Mouse (Mus musculus) left cerebral cortex, postnatal 4 days (tissue): Measurements from ENCODE around the gene Chst13. TPM values are rescaled to one million over a fixed set of nuclear protein-coding genes. Genes with fewer than 3 reads are reported as not detected.
A peak's percentile ranks its signal among the peaks of the same experiment; 100 is the strongest.

Source experiments
- DNase-seq: peaks from one replicate; pipeline ENCODE4 v3.0.0-alpha.2; 2022
- intact Hi-C: fragments of 180-260 bp; cut with DNase I; formaldehyde crosslinking; loops from one replicate; pipeline ENCODE4 v1.15.1; 2025
- total RNA-seq, 2 experiments: library from RNA; stranded (reverse); gene quantifications; 2 replicates each; pipeline ENCODE4 v1.2.3; 2021

Gene Chst13
- total RNA-seq, 2 experiments from 2014 or later: not detected

DNA sequence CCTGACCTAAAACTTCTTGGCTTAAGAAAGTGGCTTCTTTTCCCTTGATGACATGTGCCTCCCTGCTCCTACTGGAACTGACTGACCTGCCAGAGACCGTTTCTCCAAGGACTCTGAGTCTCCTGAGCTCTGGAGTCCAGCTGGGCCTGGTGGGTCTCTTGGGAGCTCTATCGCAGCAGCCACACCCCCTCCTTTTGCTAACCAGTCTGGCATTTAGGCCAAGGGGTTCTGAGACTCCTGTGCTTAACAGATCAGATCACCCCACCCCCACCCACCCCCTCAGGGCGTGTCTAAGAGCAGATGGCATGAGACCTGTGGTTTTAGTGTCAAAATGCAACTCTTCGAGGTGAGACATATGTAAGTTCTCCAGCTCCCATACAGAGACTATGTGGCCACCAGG, 3.2 kb downstream of the Chst13 start:
- intact Hi-C loops: loop anchor here (10.0 kb wide), 1 partner anchor 647 kb away; no protein-coding TSS in a partner anchor
- DNase-seq: no peak

DNA sequence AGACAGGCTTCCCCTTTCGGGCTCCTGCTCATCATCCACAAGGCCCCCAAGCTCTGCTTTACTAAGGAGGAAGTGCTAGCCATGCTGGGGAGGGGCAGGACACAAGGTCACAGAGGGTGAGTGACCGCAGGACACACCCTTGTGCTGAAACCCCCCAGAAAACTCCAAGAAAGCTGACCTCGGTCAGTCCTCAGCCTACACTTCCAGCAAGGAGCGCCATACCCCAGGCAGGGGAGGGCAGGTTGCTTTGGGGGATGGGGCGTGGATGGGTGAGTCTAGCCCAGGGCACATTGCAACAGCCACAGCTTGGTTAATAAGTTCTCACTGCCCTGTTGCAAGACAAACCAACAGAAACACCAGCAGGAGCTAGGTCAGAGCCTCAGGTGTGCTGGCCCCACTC, 4.6 kb downstream of the Chst13 start:
- intact Hi-C loops: loop anchor here (10.0 kb wide), 1 partner anchor 646 kb away; no protein-coding TSS in a partner anchor
- no peak for DNase-seq

DNA sequence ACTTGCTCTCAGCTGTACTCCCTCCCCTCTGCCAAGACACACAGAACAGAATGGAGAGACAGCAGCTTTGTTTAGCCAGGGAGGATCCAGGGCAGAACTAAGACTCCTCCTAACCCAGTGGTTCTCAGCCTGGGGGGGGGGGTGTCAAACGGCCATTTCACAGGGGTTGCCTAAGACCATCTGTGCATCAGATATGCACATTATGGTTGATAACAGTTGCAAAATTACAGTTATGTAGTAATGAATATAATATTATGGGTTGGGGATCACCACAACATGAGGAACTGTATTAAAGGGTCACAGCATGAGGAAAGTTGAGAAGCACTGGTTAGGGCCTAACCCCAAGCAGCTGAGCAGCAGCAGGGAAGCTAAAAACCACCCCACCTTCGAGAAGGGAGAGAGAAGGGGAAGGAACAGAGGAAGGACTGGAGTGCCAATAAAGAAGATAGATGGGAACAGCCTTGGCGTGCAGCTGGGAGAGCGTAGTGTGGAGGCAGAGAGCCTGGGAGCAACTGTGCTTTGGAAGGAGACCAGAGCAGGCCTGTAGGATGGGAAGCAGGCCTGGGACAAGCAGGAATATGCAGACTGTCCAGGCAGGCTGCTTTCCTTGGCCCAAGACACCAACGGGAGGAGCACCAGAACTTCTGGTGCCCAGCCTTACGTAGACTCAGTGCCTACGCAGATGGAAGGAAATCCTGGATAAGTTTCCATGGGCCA, 5.4 kb downstream of the Chst13 start:
- peak; percentile 24 for DNase-seq
- intact Hi-C loops: loop anchor here (10.0 kb wide), 1 partner anchor 645 kb away; no protein-coding TSS in a partner anchor

DNA sequence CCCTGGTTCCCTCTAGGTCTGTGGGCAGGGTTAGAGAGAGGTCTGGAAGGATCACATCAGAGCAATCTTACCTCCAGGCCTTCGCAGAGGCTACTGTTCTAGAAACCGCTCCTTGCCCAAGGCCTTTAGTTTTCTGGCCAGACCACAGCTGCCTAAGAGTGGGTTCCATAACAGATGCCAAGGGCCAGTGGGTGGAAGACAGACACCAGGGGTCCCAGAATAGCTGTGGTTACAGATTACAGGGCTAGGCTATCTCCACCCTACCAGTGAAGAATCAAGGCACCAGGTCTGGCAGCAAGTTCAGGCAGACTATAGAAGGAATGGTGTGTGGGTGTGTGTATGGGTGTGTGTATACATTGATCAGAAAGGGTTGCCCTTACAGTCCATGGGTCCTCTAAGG, 6.0 kb downstream of the Chst13 start:
- no peak for DNase-seq
- intact Hi-C loops: no loop called here

DNA sequence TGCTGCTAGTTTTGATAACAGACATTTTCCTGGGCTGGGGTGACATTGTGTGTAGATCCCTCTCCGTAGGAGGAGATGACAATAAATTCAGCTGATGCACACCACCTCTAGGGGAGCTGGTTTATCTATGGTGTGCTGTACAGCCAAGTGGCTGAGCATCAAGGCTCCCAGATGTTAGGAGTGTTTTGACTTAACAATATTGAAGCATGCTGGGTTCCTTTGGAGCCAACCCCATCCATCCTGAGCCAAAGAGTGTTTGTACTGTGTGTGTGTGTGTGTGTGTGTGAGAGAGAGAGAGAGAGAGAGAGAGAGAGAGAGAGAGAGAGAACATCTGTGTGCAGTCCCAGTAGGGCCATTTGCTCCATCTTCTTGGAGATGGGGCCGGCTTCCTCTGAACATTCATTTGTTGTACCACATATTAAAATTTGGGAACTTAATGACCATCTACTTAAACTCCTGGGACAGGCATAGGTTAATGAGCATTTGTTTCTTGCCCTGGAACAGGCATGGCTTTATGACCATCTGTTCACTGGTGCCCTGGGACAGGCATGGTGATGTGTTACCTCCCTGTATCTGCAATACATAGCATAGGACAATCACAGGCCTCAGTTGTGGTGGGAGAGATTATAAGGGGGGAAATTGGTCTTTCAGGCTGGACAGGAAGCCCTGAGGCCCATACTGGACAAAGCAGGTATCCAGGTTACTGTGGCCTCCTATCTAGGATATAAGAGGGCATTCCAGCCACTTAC, 7.3 kb downstream of the Chst13 start:
- no peak for DNase-seq
- intact Hi-C loops: no loop called here

DNA sequence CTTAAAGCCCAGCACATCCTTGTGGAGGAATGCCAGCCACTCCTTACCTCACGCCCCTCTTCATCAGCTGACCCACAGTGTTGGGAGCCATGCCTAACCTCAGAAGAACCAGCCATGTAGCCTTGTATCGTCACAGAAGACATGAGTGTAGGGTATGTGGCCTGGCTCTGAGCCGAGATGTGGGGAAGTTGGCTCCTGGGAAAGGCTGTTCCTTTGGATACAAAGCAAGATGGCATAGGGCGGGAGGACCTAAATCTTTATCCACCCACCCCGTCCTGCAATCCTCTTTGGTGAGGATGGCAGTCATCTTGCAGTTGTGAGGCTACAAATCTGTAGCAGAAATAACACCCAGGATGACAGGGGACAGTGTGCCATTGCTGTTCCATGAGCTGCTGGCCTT, 9.0 kb downstream of the Chst13 start:
- DNase-seq: no peak
- intact Hi-C loops: no loop called here

DNA sequence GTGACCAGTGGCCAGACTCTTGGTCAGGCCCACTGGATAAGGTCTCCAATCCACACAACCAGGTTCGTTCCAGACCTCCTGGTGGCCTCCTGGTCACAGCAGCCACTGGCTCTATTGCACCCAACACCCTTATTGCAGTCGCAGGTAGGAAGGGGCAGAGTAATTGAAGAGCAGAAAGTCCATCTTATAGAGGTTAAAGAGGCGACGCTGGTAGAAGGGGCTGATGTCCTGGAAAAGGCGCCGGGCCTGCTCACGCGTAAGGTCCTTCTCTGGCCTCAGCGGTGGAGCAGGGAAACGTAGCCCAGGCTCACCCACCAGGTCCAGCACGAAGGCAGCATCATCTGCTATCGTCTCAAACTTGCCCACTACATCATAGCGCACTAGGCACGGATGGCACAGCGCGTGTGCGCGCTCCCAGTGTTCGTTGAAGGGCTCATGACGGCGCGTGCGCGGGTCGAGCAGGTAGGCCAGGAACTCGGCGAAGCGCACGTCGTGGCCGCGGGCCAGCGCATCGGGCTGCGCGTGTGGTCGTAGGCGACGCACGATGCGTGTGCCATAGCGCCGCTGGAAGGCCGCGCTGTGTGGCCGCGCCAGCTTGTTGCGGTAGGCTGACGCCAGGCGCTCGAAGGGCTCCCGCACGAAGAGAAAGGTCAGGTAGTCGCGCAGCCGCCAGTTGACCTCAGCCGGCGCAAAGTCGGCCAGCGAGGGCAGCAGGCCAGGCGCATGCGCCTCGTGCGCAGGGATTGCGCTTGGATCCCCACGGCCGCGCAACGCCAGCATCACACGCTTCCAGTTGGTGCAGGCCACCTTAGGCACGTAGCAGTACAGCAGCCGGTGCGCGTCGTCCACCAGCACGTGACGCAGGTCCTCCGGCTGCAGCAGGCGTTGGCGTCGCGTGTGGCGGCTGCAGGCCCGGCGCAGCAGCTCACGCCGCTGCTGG, 15.9 kb downstream of the Chst13 start:
- intact Hi-C loops: no loop called here
- no peak for DNase-seq

DNA sequence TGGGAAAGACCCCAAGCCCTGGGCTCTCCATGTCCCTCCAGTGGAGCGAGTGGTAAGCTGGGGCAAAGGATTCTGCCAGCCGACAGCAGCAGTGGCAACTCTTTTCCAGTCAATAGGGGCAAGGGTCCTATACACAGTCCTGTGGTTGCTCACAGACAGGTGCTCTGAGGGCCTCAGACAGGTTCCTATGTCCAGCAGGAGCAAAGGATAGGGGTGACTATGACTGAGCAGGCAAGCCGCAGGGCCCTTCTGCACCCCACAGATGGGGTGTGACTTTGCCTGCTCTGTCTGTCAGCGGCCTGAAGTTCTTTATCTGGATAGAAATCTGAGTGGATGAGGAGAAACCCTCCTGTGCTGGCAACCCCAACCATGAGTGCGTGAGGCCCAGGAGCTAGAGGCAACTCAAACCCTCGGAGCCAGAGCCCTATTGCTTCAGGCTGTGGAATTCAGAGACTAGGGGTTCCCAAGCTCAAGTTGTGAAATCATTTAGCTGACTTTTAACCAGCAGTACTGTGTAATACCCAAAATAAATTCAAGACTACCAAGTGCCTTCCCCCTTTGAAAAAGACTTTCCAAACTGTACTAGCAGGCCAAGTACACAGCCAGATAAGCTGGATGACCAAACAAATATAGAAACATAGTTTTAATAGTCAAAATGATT, 18.5 kb downstream of the Chst13 start:
- intact Hi-C loops: no loop called here
- no peak for DNase-seq

DNA sequence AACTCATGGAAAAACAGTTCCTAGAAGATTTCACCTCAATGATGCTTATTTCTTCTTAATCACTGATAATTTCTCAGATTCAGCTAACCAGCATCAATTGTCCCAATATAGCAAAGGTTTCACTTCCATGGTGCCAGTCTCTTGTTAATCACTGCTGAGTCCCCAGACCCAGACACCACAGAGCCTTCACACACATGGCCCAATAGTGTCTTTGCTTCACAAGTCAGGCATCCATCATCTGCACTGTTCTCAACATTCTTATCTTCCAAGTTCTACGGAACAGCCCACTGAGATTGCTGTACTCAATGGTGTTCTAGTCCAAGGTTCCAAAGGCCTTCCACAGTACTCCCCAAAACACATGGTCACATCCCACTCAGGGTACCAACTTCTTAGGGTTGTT, 24.1 kb downstream of the Chst13 start, which contains the start of gene BC048671:
Gene BC048671 (plus strand): TSS at position 301 of the 400 bp plus-strand sequence.
- no peak for DNase-seq
- intact Hi-C loops: no loop called here

DNA sequence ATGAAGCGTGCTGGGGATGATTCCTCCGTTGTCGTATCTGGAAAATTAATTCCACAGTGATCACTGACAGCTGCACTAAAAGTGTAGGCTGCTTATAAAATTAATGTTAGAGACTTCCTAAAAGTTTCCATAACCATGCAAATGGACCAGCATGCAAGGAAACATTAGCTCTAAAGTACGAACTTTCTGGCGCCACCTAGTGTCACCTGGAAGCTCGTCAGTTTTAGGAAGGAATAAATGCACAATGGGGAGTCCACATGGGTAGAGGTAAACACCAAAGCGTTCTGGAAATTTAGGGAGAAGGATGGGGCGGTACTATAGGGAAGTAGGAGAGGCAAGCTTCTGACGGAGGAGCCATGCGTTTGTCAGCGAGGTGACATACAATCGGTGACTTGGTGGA, 36.7 kb downstream of the Chst13 start:
- intact Hi-C loops: no loop called here
- peak; percentile 17 for DNase-seq

Other genes with a start within 250 kb of the Chst13 start
- not detected for gene Vmn1r49, start 246.7 kb downstream of the Chst13 start, total RNA-seq
- not detected for gene Vmn1r50, start 223.8 kb downstream of the Chst13 start, total RNA-seq
- not detected for gene Vmn1r51, start 202.6 kb downstream of the Chst13 start, total RNA-seq
- gene Vmn1r52, start 150.4 kb downstream of the Chst13 start, total RNA-seq: not detected
- gene V1ra8, start 122.4 kb downstream of the Chst13 start, total RNA-seq: not detected
- not detected for gene Vmn1r53, start 100.7 kb downstream of the Chst13 start, total RNA-seq
- not detected for gene Vmn1r54, start 78.9 kb downstream of the Chst13 start, total RNA-seq
- gene BC048671, start 24.0 kb downstream of the Chst13 start, total RNA-seq: not detected
- gene Uroc1, start 8.1 kb upstream of the Chst13 start, total RNA-seq: not detected
- gene Zxdc, start 44.3 kb upstream of the Chst13 start, total RNA-seq: 10 to 100 TPM; 27.6 to 30.1 TPM
- gene Cfap100, start 103.6 kb upstream of the Chst13 start, total RNA-seq: 1 to 10 TPM; 6.7 to 8.5 TPM
- gene Klf15, start 137.4 kb upstream of the Chst13 start, total RNA-seq: 10 to 100 TPM; 11.7 to 12.3 TPM
- gene Aldh1l1, start 161.2 kb upstream of the Chst13 start, total RNA-seq: 10 to 100 TPM; 56.1 to 57.5 TPM